Mouse (Mus musculus): ENCODE data around the gene Ankrd35. TPM values are rescaled to one million over a fixed set of nuclear protein-coding genes. Genes with fewer than 3 reads are reported as not detected.
A peak's percentile ranks its signal among the peaks of the same experiment; 100 is the strongest.
"Not testable (repeated sequence)": the region's sequence is repeated elsewhere in the genome, so short reads cannot be mapped to it uniquely, and the experiment has no call there.

The Ankrd35 gene
- polyA plus RNA-seq, 1 experiment from 2014 or later, result 0.49 TPM

DNA sequence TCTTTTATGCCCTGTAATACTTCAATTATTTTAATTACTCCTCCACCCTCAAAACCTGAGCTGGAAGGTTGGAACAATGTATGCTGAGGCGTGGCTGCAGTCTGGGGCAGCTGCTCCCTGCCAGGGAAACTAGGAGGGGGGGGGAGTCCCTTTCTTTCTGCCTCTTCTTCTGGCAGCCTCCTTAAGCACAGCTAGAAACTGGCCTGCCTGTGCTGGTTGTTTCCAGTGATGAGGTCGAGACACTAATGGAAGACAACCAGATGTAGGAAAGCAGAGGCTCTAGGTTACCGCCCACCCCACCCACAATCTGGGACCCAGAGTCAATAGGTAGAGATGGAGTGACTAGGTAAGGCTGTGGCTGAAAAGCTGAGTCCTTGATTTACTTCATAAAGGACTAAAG is 5.8 kb downstream of the Ankrd35 start:
- H3K4me2 ChIP-seq (replicated peaks), result no peak overlapping the region
- H3K36me3 ChIP-seq, result no peaks in the 10 kb centered on the region
- H3K9me3 ChIP-seq, result no peaks in the 10 kb centered on the region
- no peak overlapping the region for H3K9ac ChIP-seq
- 0 out of 2 replicates have a peak, but pooled peaks cover 2% of the 10 kb centered on the region for H3K27me3 ChIP-seq (replicated peaks)
- peak; percentile 22 for ATAC-seq
- no peak overlapping the region for H3K4me3 ChIP-seq (replicated peaks)
- WGBS, result 55% methylated on average over 3 of the region's 3 CpGs
- H3K4me1 ChIP-seq (replicated peaks), result 0 out of 2 replicates have a peak, but pooled peaks cover 7% of the 10 kb centered on the region
- H3K27ac ChIP-seq, result no peak overlapping the region

DNA sequence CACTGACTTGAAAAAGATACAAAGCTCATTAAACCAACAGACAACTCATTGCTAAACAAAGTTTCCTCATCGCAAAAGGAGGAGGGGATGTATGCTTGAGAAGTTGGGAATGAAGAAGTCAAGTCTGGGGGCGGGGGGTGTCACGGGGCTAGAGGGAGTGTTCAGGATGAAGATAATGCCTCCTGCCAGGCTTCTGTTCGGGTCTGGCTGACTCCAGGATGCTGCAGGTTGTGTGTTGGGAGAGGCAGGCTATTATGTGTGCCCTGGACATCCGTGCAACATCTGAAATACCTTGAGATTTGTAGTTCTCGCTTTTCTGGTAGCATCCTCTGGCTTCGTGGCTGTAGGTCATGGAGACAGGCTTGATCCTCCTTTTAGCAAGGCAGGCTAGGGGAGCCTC is 8.5 kb downstream of the Ankrd35 start:
- no peak for ATAC-seq
- Histone ChIP-seq H3K4me1 (replicated peaks) (0 out of 2 replicates have a peak, but pooled peaks cover 7% of the 10 kb centered on the region), H3K9ac (no peak overlapping the region), H3K36me3 (no peaks in the 10 kb centered on the region), H3K4me3 (replicated peaks) (no peak overlapping the region), H3K27me3 (replicated peaks) (0 out of 2 replicates have a peak, but pooled peaks cover 2% of the 10 kb centered on the region), H3K4me2 (replicated peaks) (no peak overlapping the region), H3K27ac (no peak overlapping the region), H3K9me3 (no peaks in the 10 kb centered on the region)
- WGBS, result 68% methylated on average over 7 of the region's 7 CpGs

DNA sequence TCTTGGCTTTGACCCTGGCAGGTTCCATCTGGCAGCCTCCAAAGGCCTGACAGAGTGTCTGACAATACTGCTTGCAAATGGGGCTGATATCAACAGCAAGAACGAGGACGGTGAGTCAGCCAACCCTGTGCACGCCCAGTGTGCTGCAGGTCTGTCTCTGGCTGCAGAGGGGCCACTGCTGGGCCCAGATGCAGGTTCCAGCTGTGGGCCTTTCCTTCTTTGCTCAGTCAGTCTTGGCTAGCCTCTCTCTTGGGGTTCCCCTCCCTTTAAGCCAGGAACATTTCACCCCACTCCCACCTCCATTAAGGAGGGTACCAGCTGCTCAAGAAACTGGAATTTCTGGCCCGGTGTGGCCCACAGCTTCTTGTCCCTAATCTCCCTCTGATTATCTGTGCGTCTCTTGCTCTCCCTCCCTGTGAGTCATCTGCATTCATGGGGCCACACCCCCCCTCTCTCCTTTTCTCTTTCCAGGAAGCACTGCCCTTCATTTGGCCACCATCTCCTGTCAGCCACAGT is 9.3 kb downstream of the Ankrd35 start:
- peaks cover 2% of the 10 kb centered on the region; the same call in 1 of the 2 replicates for H3K27me3 ChIP-seq (replicated peaks)
- ATAC-seq, result peak; percentile 81
- 0 out of 2 replicates have a peak overlapping the region, but pooled peaks have one; percentile 38 for H3K27ac ChIP-seq
- H3K4me1 ChIP-seq (replicated peaks), result 0 out of 2 replicates have a peak, but pooled peaks cover 7% of the 10 kb centered on the region
- no peaks in the 10 kb centered on the region for H3K36me3 ChIP-seq
- H3K4me3 ChIP-seq (replicated peaks), result no peak overlapping the region
- H3K9ac ChIP-seq, result no peak overlapping the region
- 25% methylated on average over 5 of the region's 5 CpGs for WGBS
- H3K4me2 ChIP-seq (replicated peaks), result no peak overlapping the region; the same call in 1 of the 2 replicates
- no peaks in the 10 kb centered on the region for H3K9me3 ChIP-seq

DNA sequence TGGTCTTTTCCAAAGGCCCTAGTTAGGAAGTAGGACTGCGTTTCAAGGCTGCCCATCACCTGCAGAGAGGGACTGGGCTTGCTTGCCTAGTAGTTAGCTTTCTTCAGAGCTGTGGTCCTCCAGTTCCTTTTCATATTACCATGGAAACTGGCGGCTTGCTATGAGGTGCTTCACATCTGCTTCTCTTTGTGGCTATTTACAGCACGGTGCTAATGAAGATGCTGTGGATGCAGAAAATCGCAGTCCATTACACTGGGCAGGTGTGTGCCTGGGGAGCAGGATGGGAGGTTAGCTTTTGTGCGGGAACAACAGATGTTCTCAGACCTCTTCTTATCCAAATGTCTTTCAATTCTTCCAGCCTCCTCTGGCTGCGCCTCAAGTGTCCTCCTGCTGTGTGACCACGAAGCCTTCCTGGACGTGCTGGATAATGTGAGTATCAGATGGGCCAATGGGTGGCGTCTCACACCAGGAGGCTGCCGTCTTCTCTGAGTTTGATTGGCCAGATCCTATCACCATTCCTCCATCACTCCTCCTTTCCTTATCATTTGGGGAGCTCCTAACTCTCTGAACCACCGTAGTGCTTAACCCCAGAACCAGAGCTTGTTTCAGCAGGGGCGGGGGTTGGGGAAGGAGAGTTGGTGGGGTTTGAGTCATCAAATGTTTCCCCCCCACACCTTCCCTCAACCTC is 10.5 kb downstream of the Ankrd35 start:
- no peak for ATAC-seq
- Histone ChIP-seq H3K4me3 (replicated peaks) (no peak overlapping the region), H3K27me3 (replicated peaks) (peaks cover 10% of the 10 kb centered on the region), H3K9me3 (no peaks in the 10 kb centered on the region), H3K36me3 (no peaks in the 10 kb centered on the region), H3K4me2 (replicated peaks) (no peak overlapping the region), H3K9ac (no peak overlapping the region), H3K27ac (no peak overlapping the region), H3K4me1 (replicated peaks) (0 out of 2 replicates have a peak, but pooled peaks cover 4% of the 10 kb centered on the region)
- WGBS, result 33% methylated on average over 12 of the region's 12 CpGs

DNA sequence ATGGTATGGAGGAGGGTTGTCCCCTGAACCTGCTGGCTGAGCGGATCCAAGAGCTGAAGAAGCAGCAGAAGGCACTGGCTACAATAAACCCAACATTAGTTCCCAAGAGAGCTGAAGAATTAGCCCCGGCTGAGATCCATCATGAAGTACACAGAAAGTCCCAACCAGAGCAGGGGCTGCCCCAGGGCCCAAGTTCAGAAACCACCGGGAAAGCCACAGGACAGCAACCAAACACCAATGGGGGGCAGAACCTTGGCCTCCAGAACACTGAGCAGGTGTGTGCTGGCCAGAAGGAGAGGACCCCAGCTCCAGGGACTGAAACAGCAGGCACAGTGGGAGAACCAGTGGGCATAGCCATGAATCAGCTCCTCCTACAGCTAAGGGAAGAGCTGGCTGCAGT is 13.6 kb downstream of the Ankrd35 start:
- H3K9ac ChIP-seq, result no peak overlapping the region
- H3K9me3 ChIP-seq, result no peaks in the 10 kb centered on the region
- H3K27me3 ChIP-seq (replicated peaks), result peaks cover 10% of the 10 kb centered on the region
- H3K36me3 ChIP-seq, result no peaks in the 10 kb centered on the region
- ATAC-seq, result no peak
- no peak overlapping the region for H3K4me3 ChIP-seq (replicated peaks)
- H3K27ac ChIP-seq, result no peak overlapping the region
- no peak overlapping the region for H3K4me2 ChIP-seq (replicated peaks)
- no peaks in the 10 kb centered on the region for H3K4me1 ChIP-seq (replicated peaks)
- 85% methylated on average over 3 of the region's 3 CpGs for WGBS

DNA sequence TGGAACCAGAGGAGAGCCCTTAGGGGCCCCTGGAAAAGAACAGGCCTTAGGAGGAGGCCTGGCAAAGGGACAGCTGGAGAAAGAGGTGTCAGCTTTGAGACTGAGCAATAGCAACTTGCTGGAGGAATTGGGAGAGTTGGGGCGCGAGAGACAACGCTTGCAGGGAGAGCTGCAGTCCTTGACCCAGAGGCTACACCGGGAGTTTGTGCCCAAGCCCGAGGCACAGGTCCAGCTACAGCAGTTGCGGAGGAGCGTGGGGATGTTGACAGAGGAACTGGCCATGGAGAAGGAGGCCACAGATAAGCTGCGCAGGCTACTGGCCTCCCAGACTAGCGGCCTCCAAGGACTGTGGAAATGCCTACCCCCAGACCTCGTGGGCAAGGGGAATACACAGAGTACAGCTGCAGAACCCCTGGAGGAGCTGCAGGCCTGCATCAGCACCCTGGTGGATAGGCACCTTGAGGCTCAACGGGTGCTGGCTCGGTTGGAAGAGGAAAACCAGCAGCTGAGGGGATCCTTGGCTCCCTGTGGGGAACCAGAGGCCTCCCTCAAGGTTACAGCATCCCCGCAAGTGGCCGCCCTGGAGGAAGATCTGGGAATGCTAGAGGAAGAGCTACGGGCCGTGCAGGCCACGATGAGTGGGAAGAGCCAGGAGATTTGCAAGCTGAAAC is 14.4 kb downstream of the Ankrd35 start:
- Histone ChIP-seq H3K4me3 (replicated peaks) (peak overlapping the region; percentile 27), H3K9me3 (no peaks in the 10 kb centered on the region), H3K27ac (no peak overlapping the region), H3K36me3 (no peaks in the 10 kb centered on the region), H3K27me3 (replicated peaks) (peaks cover 10% of the 10 kb centered on the region), H3K4me2 (replicated peaks) (peak overlapping the region; percentile 68), H3K4me1 (replicated peaks) (no peaks in the 10 kb centered on the region), H3K9ac (peak overlapping the region; percentile 42)
- WGBS, result 52% methylated on average over 17 of the region's 17 CpGs
- no peak for ATAC-seq

DNA sequence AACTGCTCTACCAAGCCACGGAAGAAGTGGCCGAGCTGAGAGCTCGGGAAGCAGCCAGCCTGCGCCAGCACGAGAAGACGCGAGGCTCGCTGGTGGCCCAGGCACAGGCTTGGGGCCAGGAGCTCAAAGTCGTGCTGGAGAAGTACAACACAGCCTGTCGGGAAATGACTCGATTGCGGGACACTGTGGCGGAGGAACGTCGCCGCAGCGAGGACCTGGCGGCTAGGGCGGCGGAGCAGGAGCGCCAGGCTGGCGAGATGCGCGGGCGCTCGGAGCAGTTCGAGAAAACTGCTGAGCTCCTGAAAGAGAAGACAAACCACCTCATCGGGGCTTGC is 14.9 kb downstream of the Ankrd35 start:
- Histone ChIP-seq H3K27me3 (replicated peaks) (peaks cover 10% of the 10 kb centered on the region), H3K4me1 (replicated peaks) (no peaks in the 10 kb centered on the region)
- WGBS, result 16% methylated on average over 28 of the region's 28 CpGs

DNA sequence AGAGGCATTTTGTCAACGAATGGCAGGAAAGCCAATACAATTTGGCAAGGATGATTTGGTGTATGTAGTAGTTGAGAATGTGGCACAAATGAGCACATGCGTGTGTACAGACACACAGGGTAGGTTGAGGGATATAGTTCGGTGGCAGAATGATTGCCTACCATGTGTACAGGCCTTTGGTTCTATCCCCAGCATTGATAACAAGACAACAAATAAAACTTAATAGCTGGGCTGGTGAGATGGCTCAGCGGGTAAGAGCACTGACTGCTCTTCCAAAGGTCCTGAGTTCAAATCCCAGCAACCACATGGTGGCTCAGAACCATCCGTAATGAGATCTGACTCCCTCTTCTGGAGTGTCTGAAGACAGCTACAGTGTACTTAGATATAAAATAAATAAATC is 16.1 kb downstream of the Ankrd35 start:
- H3K4me1 ChIP-seq (replicated peaks); H3K9ac ChIP-seq; H3K27ac ChIP-seq; H3K4me2 ChIP-seq (replicated peaks); ATAC-seq; H3K36me3 ChIP-seq; H3K27me3 ChIP-seq (replicated peaks); H3K9me3 ChIP-seq; H3K4me3 ChIP-seq (replicated peaks): not testable (repeated sequence)
- WGBS, result 91% methylated on average over 5 of the region's 5 CpGs

More for the DNA sequence above, 14.9 kb downstream of the Ankrd35 start:
- H3K4me2 ChIP-seq (replicated peaks), result peak overlapping the region; percentile 68
- peak overlapping the region; percentile 42 for H3K9ac ChIP-seq
- no peak for ATAC-seq
- H3K9me3 ChIP-seq, result no peaks in the 10 kb centered on the region
- H3K4me3 ChIP-seq (replicated peaks), result peak overlapping the region; percentile 27
- no peaks in the 10 kb centered on the region for H3K36me3 ChIP-seq
- no peak overlapping the region for H3K27ac ChIP-seq

DNA sequence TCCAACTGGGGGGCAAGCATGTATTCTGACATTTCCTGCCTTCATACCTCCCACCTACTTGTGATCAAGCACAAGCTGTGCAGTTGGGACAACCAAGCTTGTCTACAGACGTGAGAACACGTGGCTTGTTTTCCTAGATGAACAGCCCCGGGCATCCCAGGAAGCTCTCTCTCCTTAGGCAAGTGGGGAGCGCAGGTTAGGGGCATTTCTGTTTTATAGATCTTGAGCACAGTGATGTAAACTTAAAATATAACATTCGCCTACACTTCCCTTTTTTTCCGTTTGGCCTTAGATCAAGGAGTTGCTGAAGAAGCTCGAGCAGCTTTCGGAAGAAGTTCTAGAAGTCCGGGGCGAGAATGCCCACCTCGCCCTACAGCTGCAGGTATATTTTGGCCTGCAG is 18.9 kb downstream of the Ankrd35 start:
- ATAC-seq, result no peak
- 78% methylated on average over 11 of the region's 11 CpGs for WGBS
- no peaks in the 10 kb centered on the region for H3K9me3 ChIP-seq

DNA sequence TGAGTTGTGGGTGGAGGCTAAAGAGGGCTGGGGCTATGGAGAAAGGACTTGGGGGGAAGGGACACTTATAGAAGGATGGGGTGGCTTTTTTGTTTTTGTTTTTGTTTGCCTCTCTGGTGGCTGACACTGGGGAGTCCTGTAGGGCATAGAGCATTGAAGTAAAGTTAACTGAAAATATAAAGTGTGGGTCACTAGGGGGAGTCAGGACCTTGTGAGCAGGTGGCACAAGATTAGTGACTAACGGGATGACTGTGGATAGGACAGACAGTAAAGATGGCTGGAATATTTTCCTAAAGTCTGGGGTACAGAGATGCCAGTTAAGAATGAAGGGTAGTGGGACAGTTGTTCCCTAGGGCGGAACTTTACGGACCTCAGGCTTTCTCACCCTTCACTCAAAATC is 20.4 kb downstream of the Ankrd35 start:
- no peaks in the 10 kb centered on the region for H3K27me3 ChIP-seq (replicated peaks)
- 49% methylated on average over 3 of the region's 3 CpGs for WGBS
- H3K4me2 ChIP-seq (replicated peaks), result no peak overlapping the region
- no peak overlapping the region for H3K27ac ChIP-seq
- no peak overlapping the region for H3K9ac ChIP-seq
- no peaks in the 10 kb centered on the region for H3K36me3 ChIP-seq
- no peak for ATAC-seq
- no peak overlapping the region for H3K4me3 ChIP-seq (replicated peaks)
- no peaks in the 10 kb centered on the region for H3K9me3 ChIP-seq
- H3K4me1 ChIP-seq (replicated peaks), result no peaks in the 10 kb centered on the region

More for the DNA sequence above, 18.9 kb downstream of the Ankrd35 start:
- no peak overlapping the region for H3K4me3 ChIP-seq (replicated peaks)
- H3K27me3 ChIP-seq (replicated peaks), result peaks cover 8% of the 10 kb centered on the region
- H3K4me1 ChIP-seq (replicated peaks), result no peaks in the 10 kb centered on the region
- H3K27ac ChIP-seq, result no peak overlapping the region
- no peaks in the 10 kb centered on the region for H3K36me3 ChIP-seq
- no peak overlapping the region for H3K9ac ChIP-seq
- no peak overlapping the region for H3K4me2 ChIP-seq (replicated peaks)

DNA sequence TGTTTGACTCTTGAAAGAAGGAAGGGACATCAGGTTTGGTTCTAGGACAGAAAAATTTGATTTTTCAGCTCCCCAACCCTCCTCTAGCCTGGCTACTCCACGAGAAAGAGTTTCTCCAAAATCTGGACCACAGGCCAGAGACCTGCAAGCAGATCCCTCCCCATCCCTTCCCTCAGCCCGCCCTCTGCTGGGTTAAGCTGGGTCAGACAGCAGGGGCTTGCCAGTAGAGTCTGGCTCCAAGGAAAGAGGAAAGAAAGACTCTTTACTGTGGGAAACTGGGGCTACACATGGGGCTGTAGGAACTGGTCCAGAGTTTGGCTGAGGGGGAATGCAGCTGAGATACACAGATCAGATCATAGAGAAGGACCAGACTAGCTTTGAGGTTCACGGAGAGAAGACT is 22.6 kb downstream of the Ankrd35 start:
- Histone ChIP-seq H3K36me3 (no peaks in the 10 kb centered on the region), H3K4me2 (replicated peaks) (no peak overlapping the region), H3K4me1 (replicated peaks) (peaks cover 7% of the 10 kb centered on the region; the same call in 1 of the 2 replicates), H3K4me3 (replicated peaks) (no peak overlapping the region), H3K9me3 (no peaks in the 10 kb centered on the region), H3K27me3 (replicated peaks) (no peaks in the 10 kb centered on the region), H3K27ac (no peak overlapping the region), H3K9ac (no peak overlapping the region; the same call in 1 of the 2 replicates)
- 19% methylated on average over 3 of the region's 3 CpGs for WGBS
- no peak for ATAC-seq

DNA sequence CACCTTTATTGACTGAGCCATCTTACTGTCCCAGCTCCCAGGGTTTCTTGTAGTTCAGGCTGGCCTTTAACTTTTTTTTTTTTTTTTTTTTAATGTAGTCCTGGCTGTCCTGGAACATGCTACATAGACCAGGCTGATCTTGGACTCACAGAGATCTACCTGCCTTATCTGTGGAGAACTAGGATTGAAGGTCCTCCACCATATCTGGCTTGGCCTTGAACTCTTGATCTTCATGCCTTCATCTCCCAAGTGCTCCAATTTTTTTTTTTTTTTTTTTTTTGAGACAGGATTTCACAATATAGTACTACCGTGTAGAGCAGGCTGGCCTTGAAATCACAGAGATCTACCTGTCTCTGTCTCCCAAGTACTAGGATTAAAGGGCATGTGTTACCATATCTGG is 23.6 kb downstream of the Ankrd35 start:
- H3K4me2 ChIP-seq (replicated peaks), result no peak overlapping the region
- 70% methylated on average over 1 of the region's 1 CpGs for WGBS
- H3K9ac ChIP-seq, result no peak overlapping the region

More for the DNA sequence above, 23.6 kb downstream of the Ankrd35 start:
- ATAC-seq, result no peak
- Histone ChIP-seq H3K36me3 (no peaks in the 10 kb centered on the region), H3K9me3 (no peaks in the 10 kb centered on the region), H3K27ac (no peak overlapping the region), H3K27me3 (replicated peaks) (no peaks in the 10 kb centered on the region), H3K4me3 (replicated peaks) (no peak overlapping the region), H3K4me1 (replicated peaks) (peaks cover 13% of the 10 kb centered on the region; the same call in 1 of the 2 replicates)

Measured in intestine, embryonic 15.5 days (tissue).